Mouse (Mus musculus) liver, embryonic 14.5 days (tissue): Measurements from ENCODE around the gene Ptpdc1.

Experiments
- CTCF ChIP-seq: IDR thresholded peaks from 2 replicates; pipeline ENCODE4 v1.5.1; 2016; ENCODE audit warnings: antibody characterized with exemption, low read depth, control low read depth
- EP300 ChIP-seq: IDR thresholded peaks from 2 replicates; pipeline ENCODE4 v1.6.1; 2016; ENCODE audit warnings: antibody characterized with exemption, low read depth

- TF ChIP-seq EP300 (no peak), CTCF (no peak)
Observed at GRCm38 (mm10) chr13:48643991-48644390, 18.5 kb upstream of the Ptpdc1 start.
